Mouse (Mus musculus) fat pad, adult 2 months (tissue): Measurements from ENCODE around the gene Pdpn.

Experiments used
- DNase-seq: peaks from one replicate; pipeline ENCODE4 v3.0.0-alpha.2; 2011; ENCODE audit warnings: low read depth, low spot score; ENCODE audit errors: extremely low read depth

Pdpn gene

DNA sequence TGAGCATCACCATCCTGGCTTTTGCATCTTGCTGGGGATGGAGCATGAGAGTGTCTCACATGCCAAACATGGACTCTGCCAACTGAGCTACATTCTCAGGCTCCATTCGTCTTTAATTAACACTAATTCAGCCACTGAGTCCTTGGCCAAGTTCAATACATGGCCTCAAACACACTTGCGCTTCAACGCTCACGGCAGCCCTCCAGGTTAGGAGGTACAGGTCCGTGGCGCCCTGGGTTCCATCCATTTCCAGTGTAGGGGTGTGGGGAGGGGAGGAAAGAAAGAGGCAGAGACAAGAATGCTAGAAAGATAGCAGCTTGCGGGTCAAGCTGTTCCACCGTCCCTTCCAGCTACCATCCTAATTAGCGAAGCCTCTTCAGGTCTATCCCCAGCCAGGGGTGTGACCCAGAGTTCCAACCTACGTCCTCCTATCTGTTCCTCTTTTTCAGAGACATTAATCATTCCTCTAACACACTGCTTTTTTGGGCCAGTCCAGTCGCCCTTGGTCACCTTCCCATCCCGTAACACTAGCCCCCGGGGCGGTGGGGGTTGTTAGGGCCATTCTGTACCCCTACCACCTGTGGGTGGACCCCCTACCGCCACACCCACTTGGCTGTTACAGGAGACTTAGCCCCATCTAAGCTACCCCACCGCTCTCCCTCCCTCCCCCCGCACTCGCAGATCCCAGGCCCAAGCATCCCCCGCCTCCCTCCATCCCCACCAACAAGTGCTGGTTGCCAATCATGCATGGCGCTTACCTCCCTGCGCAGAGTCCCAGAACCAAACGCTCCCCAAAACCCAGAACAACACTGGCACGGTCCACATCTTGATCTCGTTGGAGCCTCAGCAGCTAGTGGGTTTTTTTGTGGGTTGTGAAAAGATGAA lies 691 bp downstream of the Pdpn start:
- DNase-seq: no peak

DNA sequence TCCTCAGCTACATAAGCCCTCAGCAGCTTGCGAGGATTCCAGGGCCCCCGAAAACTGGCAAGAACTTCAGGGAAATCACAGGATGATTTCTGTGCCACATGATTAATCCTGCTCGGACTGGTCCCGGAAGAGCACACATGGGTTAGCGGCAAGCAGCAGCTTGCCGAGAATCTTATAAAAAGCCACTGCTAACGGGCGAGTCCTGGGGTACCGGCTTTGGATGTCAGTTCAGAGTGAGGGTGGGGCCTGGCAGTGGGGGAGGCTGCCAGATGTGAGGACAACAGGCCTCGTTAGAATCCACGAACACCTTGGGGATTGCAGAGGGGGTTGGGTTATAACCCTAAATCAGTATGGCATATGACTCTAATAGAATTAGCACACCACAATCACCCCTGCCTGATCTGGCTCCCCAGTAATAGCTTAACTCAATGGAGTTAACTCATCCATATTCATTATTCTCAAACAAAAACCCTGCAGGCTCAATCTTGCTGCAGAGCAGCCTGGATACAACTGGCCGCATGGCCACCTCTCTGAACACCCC lies 2.3 kb downstream of the Pdpn start:
- DNase-seq: peak; percentile 8

DNA sequence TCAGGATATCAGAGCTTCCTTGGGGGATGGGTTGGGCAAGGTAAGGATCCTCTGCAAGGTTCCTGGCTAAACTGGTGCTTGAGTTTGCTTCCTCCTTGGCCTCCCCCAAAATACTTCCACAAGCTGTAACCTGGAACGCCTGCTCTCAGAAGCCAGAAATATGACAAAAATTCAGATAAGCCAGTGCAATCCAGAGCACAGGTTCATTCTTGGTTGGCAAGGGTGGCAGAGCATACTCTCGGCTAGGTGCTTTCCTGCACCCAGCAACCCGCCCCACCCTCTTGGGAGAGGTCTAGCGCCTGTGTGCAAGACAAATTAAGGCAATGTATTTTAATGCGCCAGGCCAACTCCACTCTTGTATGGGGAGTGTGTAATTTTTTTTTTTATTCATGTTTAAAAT lies 3.2 kb downstream of the Pdpn start:
- no peak for DNase-seq

DNA sequence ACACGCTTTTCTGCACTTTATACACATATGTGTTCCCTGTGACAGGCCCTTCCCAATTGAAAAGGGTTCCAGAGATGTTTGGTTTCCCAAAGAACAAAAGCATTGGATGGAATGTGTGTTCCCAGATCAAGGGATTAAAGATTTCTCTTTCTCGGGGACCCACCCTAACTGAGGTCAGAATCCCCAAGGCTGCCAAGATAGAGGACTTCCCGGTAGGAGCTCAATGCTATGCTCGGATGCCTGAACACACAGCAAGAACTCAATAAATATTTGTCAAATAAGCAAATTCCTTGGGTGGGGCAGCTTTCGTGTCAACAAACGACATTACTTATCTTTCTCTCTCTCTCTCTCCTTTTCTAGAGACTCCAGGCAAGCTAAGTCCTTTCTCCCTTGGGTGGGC lies 5.0 kb downstream of the Pdpn start:
- DNase-seq: no peak

DNA sequence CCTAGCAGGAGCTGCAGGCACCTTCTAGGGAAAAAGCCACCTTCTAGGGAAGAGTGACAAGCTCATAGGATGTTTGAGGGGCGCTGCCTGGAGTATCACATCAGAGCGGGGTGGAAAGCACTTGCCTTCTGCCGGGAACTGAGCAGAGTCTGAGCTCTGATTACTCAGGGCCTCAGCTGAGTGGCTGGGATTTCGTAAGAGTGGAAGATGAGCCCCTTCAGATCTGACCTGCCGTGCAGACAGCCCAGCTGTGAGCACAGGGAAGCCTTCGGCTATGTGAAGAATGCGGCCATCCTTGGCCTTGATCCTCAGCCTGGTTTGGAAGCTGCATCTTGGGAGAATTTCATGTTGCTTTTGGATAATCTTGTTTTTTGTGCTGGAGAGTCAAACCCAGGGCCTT lies 10.5 kb downstream of the Pdpn start:
- no peak for DNase-seq

DNA sequence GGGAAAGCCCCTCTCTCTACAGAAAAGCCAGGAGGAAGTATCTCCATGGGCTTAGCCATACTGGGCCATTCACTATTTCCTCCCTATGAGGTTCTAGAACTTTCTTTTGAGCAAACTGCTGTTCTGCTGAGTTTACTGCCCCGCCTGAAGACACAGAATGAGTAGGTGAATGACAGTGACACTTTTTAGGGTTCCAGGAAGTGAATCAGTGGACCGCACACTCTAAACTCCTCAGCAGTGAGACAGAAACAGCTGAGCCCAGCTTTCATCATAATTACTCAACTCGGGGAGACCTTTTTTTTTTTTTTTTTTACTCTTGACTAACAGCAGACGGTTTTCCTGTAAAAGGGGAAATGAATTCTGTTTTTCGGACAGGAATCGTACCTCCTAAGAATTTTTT lies 10.9 kb downstream of the Pdpn start:
- DNase-seq: no peak

DNA sequence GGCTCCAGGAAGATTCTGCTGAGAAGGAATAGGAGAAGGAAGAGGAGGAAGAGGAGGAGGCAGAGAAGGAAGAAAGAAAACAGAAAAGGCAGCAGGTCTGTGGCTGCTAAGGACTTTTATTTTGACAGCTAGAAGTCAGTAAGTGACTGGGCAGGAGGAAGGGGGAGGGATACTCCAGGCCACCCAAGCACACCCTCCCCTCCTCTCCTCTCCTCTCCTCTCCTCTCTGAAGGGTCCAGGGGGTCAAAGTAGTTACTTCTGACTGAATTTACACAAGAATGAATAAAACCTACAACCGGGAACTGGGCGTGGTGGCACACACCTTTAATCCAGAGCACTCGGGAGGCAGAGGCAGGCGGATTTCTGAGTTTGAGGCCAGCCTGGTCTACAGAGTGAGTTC lies 12.3 kb downstream of the Pdpn start:
- no peak for DNase-seq

DNA sequence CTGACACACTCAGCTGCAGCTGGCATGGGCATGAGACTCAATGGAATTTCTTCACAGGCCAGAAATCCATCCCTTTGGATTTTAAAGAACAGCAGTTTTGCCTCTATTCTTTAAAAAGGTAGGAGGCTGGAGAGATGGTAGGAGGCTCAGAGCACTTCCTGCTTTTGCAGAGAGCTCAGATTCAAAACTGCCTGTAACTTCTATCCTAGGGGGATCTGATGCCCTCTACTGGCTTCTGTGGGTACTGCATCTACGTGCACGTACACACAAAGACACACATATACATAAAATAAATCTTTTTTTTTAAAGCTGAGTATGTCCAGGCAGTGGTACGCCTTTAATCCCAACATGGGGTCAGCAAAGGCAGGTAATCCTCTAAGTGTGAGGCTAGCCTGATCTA lies 19.2 kb downstream of the Pdpn start:
- DNase-seq: no peak

DNA sequence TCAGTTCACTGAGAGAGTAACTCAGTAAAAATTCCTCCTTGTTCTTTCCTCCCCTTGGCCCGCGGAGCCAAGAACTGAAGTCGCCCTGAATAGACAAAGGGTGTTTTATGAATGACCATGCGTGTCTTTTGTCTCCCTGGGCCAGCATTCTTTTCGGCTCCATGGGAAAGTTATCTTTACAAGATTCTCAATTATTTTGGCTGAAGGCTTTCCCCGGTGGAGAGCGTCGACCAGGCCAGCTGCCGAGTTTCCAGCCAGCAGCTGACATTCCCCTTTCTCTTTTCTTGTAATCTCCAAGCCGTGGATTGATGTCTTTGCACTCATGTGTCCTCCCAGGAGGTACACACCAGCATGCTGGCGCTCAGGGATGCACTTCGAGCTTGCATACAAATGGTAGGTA lies 19.7 kb downstream of the Pdpn start:
- no peak for DNase-seq

DNA sequence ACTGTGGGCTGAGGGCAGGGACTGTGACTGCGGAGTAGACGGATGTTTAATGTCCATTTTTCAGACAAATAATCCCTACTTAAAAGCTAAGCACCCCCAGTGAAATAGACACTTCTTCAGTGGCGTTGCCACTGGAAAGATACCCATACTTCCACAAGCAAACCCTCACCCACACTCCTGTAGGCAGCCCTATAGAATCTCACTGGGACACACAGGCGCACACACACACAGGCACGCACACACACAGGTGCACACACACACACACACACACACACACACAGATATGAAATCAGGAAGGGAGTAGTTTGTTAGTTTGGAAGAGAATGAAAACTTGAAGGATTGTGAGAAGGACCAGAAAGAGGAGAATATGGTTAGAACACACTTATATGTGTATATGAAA lies 20.3 kb downstream of the Pdpn start:
- DNase-seq: no peak

DNA sequence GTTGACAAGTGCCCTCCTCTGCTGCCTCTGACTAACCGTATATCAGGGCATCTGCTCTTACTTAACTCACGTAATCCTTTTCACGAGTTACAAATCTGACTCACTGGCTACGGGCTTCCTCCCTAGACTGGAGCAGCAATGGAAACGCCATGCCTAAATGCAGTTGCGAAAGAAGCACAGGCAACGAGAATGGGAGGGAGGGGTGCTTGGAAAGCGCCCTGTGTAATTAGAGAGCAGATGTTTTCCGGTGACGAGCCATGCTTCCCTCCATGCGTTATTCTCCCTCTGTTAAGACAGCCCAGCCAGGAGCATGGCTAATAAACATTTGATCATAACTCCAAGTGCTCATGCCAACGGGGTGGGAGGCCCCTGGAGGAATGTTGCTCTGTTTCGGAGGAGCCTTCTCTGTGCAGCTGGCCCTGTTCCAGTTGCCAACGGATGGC lies 20.9 kb downstream of the Pdpn start:
- peak; percentile 54 for DNase-seq

DNA sequence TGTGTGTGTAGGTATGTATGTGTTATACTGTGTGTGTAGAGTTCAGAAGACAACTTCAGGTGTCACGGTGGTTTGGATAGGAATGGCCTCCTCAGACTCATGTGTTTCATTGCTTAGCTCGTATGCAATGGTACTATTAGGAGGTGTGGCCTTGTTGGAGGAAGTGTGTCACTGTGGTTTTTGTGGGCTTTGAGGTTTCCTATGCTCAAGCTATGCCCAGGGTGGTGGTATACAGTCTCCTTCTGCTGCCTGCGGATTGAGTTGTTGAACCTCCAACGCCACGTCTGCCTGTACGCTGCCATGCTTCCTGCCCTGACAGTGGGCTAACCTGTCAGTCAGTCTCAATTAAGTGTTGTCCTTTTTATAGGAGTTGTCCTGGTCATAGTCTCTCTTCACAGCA lies 22.0 kb downstream of the Pdpn start:
- DNase-seq: no peak

DNA sequence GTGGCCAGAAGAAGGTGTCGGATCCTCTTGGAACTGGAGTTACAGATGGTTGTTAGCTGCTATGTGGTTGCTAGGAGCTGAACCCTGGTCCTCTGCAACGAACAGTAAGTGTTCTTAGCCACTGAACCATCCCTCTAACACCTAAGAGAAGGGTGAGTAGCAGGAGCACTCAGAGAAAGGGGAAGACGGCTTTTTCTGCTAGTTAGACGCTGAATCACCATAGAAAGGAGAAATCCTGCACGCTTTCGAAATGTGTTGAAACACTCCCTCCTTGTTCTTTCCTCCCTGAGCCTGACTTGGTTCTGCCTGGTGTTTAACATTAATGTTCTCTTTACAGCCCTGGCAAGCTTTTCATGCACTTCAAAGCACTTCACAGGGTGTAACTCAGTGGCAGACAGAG lies 27.8 kb downstream of the Pdpn start:
- no peak for DNase-seq

DNA sequence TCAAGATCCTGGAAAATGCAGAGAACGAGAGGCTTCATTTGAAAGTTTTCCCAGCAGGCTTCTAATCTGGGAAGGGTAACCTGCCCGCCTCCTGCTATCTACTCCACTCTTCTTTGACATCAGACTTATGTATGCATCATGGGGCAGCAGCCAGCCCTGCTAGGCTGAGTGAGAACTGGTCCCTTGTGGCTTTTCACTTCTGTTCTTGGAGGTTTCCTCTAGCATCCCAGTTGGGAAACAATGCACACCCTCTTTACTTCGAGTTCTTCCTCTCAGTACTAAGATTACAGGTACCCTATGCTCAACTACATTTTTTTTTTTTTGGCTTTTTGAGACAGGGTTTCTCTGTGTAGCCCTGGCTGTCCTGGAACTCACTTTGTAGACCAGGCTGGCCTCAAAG lies 28.5 kb downstream of the Pdpn start:
- no peak for DNase-seq

DNA sequence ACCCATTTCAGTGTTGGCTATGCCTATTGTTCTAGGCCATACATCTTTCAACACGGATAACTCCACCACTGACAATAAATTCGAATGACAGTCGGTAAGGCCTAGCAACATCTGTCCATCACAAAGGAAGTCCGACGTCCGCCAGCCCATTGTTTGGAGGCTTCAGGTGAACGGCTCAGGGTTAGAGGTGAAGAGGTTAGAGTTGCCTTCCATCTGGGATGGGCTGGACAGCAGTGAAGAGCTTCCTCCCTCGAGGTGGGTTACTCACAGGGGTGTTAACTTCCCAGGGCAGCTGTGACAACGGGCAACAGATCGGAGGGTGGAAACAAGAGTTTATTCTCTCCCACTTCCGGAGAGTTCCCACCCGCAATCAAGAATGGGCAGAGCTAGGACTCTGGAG lies 36.7 kb downstream of the Pdpn start:
- DNase-seq: no peak

DNA sequence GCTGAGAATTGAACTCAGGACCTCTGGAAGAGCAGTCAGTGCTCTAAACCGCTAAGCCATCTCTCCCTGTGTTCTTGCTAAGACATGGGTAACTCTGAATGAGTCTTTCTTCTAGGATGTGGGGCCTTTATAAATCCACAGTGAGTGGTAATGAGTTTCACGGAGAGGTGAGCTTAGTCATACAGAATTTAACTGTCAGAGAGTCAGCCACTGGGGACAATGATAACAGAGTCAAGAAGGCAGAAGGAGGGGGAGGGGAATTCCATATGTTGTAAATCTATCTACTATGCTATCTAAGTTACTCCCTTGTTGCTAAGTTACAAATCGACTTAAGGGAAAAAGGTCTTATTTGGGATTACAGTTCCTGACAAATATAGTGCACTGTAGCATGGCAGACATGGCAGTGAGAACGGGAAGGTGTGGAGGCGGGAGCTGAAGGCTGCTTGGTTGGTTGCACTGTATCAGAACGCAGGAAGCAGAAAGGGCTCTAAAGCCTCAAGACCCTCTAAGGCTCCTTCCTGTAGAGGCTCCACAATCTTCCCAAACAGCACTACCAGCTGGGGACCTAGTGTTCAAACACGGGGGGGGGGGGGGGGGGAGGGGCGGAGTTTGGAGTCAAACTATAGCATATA lies 39.5 kb downstream of the Pdpn start:
- DNase-seq: no peak

DNA sequence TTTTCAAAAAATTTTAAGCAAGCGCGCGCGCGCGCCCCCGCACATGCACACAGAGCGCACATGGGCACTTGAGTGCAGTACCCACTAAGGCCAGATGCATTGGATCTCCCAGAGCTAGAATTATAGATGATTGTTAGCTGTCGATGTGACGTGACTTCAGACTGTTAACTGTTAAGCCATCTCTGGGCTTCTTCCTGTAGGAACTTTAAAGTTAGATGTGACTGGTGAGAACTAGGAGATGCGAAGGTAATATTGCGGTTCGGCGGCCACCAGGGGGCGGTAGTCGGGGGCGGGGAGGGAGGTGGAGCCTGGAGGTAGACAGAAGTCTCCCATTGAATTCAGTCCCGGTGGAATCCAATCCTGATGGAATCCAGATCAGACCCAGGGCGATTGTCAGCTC lies 40.8 kb downstream of the Pdpn start:
- no peak for DNase-seq

DNA sequence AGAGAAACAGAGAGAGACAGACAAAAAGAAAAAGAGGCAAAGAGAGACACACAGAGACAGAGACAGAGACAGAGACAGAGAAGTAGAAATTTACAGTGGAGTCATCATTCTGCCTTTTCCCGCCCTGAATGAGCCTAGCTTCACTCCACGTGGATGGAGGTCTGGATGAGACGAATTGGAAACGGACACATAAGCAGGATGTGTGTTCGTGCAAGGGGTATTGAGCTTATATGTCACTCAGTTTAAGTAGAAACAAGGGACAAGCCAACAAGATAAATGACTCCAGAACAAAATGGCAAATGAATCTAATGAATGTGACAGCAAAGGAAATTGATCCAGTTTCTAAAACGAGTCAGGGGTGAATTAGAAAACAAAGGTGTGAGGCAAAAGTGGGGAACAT lies 41.4 kb downstream of the Pdpn start:
- DNase-seq: no peak

DNA sequence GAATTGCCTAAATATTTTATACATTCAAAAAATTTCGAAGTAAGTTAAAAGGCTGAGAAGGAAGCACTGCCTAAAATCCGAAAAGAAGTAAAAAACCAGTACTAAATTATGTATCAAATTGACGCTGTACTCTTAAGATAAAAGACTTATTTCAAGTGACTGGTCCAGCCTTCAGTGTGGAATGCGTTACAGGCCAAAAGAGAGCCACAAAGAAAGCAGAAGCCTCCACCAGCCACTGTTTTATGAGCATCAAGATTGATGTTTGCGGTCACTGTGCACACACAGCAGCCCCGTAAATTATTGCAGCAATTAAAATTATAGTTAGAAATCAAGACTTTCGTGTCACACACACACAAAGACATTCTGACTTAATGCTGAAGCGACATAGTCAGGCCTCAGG lies 43.8 kb downstream of the Pdpn start:
- DNase-seq: no peak

DNA sequence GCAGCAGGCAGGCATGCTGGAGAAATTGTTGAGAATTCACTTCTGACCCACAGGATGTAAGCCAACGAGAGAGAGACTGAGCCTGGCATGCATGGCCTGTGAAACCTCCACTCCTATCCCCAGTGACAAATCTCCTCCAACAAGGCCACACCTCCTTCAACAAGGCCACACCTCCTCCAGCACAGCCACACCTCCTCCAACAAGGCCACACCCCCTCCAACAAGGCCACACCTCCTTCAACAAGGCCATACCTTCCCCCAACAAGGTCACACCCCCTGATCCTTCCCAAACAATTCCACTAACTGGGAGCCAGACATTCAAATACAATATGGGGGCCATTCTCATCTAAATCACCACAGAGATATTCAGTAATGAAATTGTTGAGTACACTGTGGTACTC lies 46.0 kb downstream of the Pdpn start:
- DNase-seq: no peak

DNA sequence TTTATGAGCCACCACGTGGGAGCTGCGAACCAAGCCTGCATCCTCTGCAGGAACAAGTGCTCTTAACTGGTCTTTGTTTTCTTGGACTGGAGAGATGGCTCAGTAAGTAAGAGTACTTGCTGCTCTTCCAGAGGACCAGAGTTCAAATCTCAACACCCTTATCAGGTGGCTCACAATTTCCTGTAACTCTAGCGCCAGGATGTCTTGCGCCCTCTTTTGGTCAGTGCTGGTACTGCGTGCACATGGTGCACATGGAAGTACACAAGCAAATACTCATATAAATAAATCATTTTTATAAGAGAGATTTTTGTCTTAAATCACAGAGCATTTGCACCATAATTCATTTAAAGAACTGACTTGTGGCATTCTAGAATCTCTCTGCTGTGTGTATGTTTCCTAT lies 51.3 kb downstream of the Pdpn start:
- no peak for DNase-seq

DNA sequence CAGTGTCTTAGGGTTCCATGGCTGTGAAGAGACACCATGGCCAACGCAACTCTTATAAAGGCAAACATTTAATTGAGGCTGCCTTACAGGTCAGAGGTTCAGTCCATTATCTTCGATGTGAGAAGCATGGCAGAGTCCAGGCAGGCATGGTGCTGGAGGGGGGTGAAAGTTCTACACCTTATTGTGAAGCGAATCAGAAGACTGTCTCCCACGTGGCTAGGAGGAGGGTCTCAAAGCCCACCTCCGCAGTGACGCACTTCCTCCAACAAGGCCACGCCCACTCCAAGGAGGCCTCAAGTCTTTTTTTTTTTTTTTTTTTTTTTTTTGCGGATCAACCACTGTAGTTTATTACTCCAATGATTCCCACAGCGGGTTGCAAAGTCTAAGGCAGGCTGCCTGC lies 58.1 kb downstream of the Pdpn start:
- DNase-seq: no peak
